Mouse (Mus musculus) layer of hippocampus, adult 18-20 months (tissue): ENCODE results near the gene Tm4sf5. TPM values are rescaled to one million over a fixed set of nuclear protein-coding genes. Genes with fewer than 3 reads are reported as not detected.
"Not testable (repeated sequence)": the region's sequence is repeated elsewhere in the genome, so short reads cannot be mapped to it uniquely, and the experiment has no call there.

Experiments used
- DNase-seq, 2 experiments: peaks; one replicate each; pipeline ENCODE4 v3.0.0; 2022; ENCODE audit warnings: low spot score in 2 of 2
- long read RNA-seq: library from polyadenylated mRNA; stranded (forward); transcript quantifications from one replicate; pipeline ENCODE4 v2.0.0, GENCODE M21; 2021
- total RNA-seq, 2 experiments: library from RNA; stranded (reverse); gene quantifications; 2 replicates each; pipeline ENCODE4 v1.2.3; 2021

The Tm4sf5 gene
- total RNA-seq, result not detected
- long read RNA-seq, result 0 reads

DNA sequence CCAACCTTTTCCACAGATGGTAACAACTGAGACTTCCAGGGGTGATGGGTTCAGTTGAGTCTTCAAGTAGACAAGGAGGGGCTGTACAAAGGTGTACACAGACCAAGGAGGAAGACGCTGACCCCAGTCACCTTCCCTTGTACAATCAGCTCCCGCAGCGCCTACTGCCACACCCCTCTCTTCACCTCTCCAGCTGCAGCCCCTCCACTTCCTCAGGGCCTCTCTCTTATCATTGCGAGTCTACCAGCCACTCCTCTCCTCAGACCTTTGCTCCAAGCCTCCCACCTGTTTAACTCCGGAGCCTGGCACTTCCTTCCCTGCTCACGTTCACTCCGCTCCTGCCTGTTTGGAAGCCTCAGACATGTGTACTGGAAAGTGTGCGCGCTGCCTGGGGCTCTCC is at the start of gene Tm4sf5:
Gene Tm4sf5, plus strand, starts transcription at position 275 of the 400 bp plus-strand sequence.
- no peak for DNase-seq

DNA sequence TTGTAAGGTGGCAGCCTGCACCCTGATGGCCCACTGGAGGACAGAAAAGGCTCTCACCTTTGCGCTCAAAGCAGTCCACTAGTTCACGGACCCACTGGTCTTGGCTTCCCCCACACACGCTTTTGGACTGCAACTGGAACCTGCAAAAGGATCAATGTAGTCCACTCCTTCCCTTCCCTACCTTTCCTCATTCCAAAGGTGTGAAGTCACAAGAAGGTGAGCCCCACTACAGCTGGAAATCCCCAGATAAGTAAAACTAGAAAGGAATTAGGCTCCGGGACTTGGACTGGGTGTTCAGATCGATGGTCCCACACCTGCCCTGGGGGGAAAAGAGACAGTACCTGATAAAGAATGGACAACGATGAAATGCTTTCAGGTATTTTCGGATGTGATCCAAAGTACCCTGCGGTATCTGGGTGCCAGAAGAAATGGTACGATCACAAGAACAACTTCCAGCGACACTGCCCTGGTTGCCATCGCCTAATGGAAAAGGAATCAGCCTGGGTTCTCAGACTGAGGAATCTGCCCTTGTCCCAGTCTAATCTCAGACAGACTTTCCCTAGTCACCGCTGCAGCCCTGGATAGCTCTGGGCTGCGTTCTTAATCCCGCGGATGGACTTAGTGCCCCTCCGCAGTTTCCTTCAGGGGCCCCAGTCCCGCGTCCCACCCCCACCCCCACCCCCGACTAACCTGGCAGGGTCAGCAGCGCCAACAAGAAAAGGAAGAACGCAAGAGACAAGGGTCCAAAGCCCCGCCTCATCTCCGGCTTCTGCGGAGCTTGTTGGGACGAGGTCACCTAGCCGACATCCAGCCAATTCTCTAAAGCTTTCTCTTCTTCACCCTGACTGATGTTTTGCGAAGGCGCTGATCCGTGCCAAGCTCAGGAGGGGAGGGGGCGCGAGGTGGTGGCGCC is 46.1 kb upstream of the Tm4sf5 start, which contains the start of gene Zmynd15:
Gene Zmynd15, plus strand, starts transcription at position 746 of the 913 bp plus-strand sequence.
- DNase-seq, result no peak

DNA sequence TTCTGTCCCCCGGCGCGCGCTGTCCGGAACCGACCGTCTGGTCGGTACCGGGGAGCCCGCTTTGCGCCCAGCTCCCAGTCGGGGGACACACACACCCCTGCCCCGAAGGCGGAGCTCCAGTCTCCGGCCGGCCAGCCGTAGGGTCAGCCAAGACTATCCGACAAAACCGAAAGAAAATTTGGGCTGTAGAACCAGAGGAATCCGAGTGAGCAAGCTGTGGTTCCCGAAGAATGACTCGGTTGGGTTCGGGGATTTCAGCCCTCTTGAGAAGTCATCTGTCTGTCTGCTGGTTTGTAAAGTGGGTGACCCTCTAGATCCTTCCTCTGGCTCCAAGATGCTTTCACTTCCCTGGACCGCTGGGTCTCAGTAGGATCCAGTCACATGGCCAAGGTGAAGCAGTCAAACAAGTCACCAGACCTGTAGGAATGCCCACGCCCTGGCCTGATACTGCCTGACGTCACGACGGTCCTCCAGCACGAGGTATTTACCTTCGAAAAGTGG is 45.4 kb upstream of the Tm4sf5 start, which contains the start of gene Cxcl16:
Gene Cxcl16, minus strand, starts transcription at position 384 of the 501 bp plus-strand sequence.
- no peak for DNase-seq

DNA sequence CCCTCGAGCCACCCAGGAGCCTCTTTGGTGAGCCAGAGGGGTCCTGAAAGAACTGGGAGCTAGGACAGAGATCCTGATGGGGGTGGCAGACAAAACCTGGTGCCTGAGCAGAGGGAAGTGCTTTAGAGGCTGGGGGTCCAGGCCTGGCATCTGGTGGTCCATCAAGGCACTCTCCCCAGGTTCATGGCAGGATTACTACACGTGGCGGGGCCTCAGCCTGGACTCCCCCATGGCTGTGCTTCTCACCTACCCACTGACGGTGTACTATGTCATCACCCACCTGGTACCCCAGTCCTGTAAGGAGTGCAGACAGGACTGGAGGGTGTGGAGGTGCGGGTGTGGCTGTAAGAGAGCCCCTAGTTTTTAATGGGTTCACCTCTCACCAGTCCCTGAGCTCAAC is 41.1 kb upstream of the Tm4sf5 start:
- no peak for DNase-seq

DNA sequence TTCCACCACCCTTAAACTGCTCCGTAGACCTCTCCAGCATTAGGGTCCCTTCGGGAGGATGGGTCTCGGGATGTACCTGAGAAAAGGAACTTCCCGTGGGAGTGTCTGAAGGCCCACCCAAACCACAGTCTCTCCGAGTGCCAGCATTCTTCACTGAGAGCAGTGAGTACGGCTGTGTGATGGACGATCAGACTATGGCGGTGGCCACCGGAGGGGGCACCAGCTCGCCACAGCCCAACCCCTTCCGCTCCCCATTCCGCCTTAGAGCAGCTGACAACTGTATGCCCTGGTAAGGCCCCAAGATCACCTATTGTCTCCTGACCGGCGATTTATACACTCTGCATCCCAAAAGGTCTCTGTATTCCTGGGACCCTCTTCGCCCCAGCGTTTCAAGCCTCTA is 39.8 kb upstream of the Tm4sf5 start:
- DNase-seq, result no peak

DNA sequence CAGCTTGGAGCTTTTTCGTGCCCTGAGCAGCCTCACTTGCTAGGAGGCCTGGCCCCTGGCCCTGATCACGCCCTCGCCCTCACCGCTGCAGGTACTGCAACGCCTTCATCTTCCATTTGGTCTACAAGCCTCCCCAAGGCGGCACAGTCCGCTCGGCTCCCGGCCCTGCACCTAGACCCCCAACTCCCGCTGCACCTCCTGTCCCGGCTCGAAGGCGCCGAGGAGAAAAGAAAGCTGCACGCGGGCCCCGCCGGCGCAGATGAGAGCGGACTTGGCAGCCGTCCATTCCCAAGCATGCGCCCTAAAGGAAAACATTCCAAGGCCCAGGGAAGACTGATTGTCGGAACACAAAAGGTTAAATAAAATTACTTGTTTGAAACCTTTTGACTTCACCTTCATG is 39.2 kb upstream of the Tm4sf5 start:
- no peak for DNase-seq

DNA sequence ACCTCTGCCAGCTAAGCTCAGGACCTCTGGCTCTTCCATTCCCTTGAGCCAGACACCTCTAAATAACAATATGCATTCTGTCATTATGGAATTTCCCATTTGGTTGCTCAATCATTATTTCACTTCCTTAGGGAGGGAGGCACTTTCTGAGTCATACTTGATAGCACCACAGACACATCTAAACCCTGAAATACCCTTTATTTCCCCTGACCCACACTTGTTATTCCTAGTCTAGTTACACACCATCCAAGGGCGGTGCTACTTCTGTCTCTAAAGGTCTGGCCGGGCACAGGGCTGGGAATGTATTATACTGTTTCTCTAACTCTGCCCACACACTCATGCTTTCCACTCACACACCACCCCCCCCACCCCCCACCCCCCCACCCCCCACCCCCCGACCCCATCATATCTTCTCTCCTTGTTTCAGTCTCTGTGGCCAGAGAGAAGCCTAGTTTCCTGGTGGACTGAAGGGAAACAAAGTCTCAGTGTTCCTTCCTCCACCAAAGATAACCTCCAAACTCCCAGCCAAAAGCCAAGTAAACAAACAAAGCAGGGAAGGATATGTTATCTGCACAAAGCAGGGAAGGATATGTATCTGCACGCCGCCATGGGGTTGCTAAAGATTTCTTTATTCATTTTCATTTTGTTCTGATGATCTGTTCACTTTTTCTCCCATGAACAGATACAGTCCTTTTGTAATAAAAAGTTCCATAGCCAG is 37.0 kb upstream of the Tm4sf5 start:
- DNase-seq, result no peak

DNA sequence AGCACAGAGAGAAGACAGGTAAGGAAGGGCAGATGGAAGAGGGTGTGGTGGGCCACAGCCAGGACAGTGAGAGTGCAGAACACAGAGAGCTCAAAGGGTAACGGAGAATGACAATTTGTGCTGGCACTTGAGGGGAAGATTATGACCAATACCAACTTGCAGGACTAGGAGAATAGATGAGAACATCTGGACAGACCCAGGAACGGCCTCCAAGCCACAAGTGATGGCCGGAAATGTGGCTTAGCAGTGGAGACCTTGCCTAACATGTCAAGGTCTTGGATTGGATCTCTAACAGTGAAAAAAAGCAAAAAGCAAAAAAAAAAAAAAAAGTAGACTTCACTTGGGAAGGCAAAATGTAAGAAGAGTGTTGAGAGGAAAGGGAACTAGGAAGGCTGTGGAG is 35.3 kb upstream of the Tm4sf5 start:
- no peak for DNase-seq

DNA sequence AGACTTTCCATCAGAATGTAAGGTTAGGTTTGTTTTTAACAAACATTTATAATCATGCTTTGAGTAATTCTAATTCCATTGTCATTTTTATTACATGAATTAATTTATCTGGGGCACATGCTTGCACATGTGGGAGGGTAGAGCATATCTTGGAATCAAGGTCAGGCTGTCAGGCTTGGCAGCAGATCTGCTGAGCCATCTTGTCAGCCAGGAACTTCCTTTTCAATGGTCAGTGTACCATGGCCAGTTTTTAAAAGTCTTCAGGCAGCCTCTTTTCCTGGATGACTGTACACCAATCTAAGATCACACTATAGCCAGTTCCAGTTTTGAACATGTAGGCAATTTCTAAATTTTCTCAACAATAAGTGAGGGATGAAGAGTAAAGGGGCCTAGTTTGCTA is 32.3 kb upstream of the Tm4sf5 start:
- DNase-seq, result no peak

DNA sequence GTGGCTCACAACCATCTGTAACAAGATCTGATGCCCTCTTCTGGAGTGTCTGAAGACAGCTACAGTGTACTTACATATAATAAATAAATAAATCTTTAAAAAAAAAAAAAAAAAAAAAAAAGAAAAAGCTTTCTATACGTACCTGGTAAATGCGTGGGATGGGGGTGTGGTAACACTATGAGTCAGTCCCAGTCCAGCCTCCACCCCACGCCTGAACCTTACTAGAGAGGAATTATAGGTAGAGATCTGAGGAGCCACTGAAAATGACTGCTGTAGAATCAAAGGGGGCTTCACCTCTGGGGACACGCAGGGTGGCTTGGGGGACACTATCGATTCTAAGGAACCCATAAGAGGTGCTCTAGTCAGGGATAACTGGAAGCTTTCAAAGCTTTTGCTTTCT is 31.8 kb upstream of the Tm4sf5 start:
- not testable (repeated sequence) for DNase-seq

DNA sequence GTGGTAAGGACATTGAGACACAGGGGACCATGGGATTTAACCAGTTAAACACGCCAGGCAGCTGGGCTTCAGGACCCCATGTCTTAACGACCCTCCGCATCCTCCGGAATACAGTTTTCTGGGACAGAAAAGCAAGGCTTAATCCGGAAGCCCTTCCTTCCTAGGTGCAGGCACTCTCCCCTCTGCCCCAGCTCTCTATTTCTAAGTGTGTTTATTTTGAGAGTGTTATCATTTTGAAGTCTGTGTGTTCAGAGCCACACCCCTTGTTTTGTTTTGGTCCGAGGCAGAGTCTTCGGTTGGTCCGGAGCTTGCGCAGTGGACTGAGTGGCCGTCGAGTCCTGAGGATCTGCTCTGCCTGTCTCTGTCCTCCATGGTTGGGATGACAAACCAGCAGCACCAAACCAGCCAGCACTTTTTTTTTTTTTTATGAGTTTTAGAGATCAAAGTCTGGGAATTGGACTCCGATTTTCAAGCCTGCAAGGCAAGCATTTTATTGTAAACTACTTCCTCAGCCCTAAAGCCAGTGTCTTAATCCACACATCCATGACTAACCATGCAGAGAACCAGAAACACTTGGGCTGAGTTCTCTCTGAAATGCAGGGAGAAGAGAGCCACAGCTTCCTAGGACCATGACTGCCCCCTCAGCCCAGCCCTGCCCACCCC is 30.0 kb upstream of the Tm4sf5 start:
- no peak for DNase-seq

DNA sequence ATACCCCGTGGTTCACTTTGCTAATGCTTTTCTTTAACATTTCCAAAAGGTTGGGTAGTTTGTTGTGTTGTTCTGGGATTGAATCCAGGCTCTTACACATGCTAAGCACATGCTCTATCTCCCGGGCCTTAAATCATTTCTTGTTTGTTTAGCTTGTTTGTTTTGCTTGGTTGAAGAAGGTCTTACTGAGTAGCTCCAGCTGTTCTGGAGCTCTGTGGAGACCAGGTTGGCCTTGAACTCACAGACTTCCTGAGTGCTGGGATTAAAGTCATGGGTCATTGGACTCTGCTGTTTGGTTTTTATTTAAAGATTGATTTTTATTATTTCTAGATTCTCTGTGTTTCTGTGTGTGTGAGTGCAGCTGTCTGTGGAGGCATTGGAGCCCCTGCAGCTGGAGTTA is 19.5 kb upstream of the Tm4sf5 start:
- DNase-seq, result no peak

DNA sequence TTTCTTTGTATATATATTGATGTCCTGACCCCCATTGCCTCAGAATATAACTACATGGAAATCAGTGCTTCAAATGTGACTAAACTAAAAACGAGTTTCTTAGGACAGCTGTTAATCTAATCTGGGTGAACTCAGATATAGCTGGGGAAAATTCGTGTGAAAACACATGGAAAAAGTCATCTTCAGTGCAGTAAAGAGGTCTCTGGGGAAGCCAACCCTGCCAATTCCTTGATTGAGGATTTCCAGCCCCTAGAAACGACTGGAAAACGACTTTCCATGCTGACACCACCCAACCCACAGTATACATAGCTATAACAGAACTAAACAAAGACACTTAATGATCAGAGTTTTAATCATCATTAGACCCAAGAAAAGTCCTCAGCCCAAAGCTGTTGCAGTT is 17.2 kb upstream of the Tm4sf5 start:
- DNase-seq, result no peak

DNA sequence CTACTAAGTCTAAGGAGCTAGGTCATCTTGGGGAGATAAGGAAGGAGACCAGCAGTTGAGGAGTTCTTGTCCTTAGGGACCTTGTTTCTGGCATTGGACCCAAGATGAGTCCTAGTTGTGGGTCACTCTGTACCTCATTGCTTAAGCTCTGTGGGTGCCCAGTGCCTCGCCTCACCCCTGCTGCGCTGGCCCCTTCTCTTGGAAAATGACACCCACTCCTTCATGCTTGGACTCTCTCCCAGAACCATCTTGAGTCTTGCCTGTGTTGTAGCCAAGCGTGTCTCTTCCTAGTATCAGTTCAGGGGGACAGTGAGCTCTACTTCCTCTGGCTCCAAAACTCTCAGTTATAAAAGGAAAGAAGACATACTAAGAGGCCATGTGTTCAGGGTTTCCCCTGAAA is 15.9 kb upstream of the Tm4sf5 start:
- DNase-seq, result no peak

DNA sequence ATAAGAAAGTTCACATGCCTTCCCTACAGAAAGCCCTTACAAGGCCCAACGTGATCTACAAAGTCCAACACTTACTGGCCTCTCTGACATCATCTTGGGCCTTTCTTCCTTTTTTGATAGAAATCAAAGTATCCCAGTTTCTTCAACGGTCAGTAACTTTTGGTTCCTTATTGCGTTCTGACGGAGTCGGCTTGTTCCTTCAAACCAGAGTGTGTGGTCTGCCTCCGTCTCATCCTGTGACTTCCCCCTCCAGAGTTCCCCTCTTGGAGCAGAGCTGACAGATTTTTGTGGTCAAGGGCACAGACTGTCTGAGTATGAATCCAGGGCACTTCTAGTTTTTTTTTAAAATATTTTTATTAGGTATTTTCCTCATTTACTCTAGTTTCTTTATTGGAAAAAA is 15.4 kb upstream of the Tm4sf5 start:
- no peak for DNase-seq

DNA sequence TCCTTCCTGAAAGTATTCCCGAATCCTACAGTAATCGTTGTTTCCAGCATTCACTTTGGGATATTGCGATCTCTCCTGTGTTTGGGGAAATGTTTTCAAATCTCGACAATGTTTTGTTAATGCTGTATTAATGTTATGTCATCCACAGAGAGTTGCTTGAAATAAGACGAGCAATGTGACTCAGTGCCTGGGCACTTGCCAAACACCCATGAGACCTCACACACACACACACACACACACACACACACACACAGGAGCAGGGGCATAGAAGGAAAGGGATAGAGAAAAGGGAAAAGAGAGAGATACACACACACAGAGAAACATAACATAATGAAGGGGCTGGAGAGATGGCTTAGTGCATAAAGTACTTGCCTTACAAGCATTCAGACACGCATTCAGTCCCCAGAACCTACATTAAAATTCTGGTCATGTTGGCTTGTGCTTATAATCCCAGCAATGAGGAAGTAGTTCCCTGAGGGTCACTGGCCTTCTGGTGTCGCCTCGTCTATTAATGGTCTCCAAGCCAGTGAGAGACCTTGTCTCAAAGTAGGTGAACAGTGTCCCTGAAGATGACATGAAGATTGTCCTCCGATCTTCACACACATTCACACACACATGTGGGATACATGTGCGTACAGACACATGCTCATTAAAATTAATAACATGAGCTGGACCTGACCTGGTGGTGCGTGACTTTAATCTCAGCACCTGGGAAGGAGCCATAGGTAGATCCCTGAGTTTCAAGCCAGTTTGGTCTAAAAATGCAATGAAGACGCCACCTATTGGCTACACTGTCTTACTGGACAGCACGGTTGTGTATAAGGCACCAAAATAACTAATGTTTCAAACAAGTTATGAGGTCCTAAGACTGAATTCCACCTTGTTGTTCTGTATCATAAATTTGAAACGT is 5.2 kb upstream of the Tm4sf5 start:
- DNase-seq, result no peak

DNA sequence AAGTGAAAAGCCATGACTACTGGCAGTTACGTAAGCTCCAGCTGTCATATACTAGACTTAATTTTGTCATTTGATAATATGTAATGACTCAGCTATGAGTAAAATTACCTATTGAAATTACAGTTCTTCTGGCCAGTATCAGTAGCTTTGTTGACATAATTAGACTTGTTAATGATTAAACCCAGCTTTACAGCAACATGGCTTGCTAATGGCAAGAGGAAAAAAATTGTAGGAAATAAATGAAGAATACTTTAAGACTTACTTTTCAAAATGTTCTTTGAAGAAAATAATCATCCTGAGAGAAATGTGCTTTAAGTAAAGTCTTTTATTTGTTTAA is 4.6 kb upstream of the Tm4sf5 start:
- DNase-seq, result no peak

DNA sequence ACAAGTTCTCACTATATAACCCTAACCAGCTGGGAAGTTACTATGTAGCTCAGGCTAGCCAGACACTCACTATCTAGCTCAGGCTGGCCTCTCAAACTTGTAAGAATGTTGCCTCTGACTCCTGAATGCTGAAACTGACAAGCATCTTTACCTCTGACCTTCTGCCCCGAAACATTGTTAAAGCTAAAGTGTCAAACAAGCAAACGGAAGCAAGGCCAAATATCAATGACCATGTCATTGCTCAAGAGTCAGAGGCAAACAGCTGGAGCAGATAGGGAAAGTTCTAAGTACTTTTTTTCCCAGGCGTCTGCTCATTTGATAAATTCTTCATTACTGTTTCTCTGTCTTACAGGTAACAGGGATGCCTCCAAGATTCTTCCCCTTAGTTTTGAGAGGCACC is 3.0 kb upstream of the Tm4sf5 start:
- DNase-seq, result no peak

DNA sequence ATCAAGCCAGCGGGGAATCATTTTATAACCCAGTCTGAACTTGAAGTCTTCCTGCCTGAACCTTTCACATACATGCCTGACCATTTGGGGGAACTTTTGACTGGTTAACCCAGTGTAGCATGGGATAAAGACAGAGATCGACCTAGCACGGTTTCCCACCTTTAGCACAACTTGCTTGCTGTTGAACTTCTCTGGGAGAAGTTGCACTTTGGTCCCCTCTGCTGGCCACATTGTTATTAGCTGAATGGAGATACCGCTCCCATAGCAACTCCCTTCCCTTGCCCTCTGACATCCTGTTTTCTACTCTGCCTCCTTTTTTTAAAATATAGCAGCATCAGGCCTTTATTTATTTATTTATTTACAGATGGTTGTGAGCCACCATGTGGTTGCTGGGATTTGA is 1.3 kb downstream of the Tm4sf5 start:
- peak in 1 of 2 experiments; percentile 58 for DNase-seq

DNA sequence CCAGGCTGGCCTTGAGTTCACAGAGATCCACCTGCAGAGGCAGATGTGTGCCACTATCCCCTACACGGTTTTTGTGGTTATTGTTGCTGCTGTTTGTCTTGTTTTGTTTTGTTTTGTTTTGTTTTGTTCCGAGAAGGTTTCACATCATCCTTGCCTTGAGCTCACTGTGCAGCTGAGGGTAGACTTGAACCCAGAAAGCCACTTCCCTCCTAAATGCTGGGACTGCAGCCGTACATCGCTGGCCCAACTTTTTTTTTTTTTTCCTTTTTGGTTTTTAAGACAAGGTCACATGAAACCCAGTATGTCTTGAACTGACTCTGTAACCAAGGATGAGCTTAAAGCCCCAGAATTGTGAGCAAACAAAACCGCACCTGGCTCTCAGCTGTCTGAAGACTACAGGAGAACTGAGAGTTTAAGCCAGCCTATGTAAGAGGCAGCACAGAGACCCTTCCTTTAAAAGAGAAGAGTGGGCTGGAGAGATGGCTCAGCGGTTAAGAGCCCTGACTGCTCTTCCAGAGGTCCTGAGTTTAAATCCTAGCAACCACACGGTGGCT is 2.0 kb downstream of the Tm4sf5 start:
- no peak for DNase-seq
